Mouse (Mus musculus) c-Kit-positive CD71-negative TER-119-negative erythroid progenitor cells, embryonic 14.5 days (primary cell): ENCODE results near the gene Fam120b.

Experiments
- DNase-seq: peaks from one replicate; pipeline ENCODE4 v3.0.0-alpha.2; 2013; ENCODE audit warnings: low read depth

Gene Fam120b

DNA sequence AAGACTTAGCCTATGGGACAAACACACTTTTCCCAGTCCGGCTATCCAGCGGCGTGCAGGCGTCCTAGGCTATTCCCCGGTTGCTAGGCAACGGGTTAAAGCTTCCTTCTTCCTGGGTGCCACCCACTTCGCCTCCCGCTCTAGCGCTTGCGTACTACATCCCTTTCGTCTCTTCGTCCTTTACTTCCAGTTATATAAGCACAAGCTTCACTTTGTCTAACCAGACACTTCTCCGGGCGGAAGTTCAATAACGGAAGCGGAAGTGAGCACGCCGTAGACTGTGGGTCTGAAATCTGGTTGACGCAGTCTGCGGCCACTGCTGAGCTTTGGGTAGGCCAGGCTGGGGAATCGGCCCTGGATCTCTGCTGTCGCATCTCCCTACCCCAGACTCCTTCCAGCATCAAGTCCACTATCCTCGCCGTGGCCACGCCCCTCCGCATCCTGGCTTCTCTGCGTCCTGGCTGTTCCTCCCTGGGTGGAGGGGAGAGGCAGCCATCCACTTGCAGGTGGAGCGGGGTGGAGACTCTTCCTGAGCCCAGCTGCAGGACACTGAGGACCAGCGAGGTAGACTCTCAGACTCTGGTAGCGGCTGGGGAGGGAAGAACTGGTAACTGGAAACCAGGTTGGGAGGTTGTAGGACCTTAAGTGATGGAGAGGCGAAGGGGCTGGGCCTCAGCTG, at the start of gene Fam120b:
Fam120b (plus strand) TSS at position 206 of the 679 bp plus-strand sequence.
- peak; percentile 85 for DNase-seq

DNA sequence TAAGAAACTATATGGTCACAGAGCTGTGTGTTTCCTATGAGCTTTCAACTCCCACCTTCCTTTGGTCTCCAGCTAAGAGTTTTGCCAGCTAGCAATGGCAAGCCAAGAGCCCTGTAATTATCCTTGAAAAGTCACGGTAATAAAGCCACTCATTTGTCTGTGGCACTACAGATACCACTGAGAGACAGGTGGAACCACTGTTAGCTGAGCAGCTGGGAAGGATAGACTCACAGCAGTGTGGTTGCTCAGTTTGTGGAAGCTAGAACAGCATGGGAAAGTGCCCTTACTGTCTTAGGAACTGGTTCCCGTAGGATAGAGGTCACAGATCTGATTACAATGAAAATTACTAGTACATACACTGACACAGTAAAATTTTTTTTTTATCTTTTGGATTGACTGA, 45.9 kb upstream of the Fam120b start:
- DNase-seq, result no peak

GRCm38 (mm10) chr17:15352869-15353610, 43.0 kb upstream of the Fam120b start:
- DNase-seq, result no peak

- no peak for DNase-seq
Measured at GRCm38 (mm10) chr17:15354006-15354405, 42.0 kb upstream of the Fam120b start.

GRCm38 (mm10) chr17:15355072-15355471, 40.9 kb upstream of the Fam120b start:
- no peak for DNase-seq

DNA sequence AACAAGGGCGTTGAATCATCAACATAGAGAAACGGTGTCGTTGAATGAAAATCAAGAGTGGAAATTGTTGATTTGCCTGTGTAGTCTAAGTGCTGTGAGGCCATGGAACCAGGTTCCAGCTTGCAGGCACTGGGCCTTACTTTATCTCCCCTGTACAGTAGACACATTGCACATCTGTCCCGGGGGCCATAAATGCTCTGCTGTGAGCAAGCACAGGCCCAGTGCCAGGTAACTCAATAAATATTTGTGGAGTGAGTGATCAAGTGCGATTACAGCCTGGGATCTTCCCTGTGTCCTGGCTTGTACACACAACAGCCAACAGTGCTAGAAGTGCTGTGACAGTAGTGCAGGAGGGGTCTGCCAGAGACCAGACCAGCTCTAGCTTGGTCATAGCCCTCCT, 39.5 kb upstream of the Fam120b start:
- no peak for DNase-seq

- no peak for DNase-seq
Measured at GRCm38 (mm10) chr17:15357071-15357470, 38.9 kb upstream of the Fam120b start.

- DNase-seq, result no peak
Measured at GRCm38 (mm10) chr17:15363656-15364055, 32.3 kb upstream of the Fam120b start.

- no peak for DNase-seq
Measured at GRCm38 (mm10) chr17:15365650-15366049, 30.4 kb upstream of the Fam120b start.

GRCm38 (mm10) chr17:15370401-15370800, 25.6 kb upstream of the Fam120b start:
- no peak for DNase-seq

- no peak for DNase-seq
Measured at GRCm38 (mm10) chr17:15371967-15372835, 23.8 kb upstream of the Fam120b start.

GRCm38 (mm10) chr17:15372931-15373652, 22.9 kb upstream of the Fam120b start:
- no peak for DNase-seq

DNA sequence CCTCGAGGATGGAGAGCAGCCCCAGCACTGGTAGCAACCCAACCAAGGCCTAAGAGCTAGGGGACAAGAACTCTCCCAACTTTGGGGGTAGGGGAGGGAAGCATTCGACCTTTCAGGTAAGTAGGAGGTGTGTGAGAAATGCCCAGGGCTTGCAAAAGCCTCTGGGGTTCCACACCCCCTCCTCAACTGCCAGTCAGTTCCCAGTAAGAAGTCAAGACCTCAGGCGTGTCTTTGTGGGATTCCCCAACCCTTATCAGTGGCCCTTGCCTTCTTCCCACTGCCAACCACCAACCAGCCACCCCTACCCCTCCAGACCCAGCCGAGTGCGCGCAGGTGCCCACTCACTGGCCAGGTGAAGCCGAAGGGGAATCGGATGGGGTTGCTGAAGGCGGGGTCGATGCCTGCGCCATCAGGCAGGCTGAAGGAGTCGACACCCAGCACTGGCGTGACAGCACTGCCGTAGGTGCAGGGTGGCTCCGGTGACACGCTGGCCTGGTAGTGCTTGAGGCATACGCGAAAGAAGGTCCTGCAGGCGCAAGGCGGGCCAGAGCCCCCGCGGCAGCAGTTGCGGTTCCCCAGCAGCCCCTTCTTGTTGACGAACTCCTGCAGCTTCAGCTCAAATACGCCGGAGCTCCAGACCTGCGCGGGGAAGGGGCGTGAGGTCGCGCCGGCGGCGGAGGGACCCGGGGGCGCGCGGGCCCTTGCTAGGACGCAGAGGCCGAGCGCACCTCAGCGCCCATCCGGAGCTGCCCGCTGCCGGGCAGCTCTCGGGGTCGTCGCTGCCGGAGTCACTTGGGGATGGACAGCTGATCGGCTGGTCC, 21.5 kb upstream of the Fam120b start:
- DNase-seq, result no peak

DNA sequence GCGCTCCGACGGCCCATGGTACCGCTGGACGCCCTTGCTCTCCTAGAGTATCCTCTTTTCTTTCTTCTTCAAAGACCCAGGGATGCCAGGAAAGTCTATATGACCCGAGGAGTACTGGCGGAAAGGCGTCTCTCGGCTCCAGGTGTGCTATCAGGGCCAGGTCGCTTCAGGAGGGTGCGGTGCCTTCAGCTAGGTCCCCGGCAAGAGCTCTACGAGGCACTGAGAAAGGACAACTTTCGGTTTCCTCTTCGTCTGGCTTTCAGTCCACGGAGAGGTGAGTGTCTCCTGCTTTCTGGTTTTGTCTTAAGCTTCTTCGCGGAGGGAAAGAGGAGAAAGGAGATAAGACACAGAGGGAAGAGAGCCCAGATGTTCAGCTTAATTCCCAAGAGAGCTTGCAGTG, 20.8 kb upstream of the Fam120b start:
- DNase-seq, result no peak

DNA sequence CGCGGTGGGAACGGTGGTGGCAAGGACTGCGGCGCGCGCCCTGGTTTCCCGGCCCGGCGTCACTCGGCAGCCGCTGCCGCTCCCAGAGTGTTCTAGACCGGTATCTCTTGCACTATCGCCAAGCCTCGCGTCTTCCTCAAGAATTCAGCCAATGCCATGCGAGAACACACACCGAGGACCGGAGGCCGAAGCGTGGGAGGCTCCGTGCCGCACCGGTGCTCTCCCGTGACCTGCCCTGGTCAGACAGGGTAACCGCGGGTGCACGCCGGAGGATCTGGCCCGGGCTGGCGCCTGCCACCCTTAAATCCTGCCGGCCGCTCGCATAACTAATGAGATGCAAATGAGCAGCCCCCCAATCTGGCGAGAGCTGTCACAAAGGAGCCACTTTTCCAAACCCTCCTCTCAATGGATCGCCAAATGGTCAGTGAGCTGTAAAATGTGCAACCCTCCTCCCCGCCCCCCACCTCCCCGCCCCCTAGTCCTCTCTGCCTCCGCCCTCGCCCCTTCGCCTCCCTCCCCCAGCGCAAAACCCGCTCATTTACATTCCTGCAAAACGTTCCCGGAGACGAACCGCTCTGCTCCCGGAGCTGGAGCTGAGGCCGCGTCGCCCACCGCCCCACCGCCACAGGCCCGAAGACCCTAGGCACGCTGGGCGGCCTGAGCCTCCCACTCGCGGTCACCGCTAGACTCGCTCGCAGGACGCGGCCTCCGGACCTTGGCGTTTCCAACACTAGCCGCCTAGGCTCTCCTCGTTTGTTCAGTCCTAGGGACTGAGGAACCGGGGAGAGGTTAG, 20.1 kb upstream of the Fam120b start:
- DNase-seq, result no peak

DNA sequence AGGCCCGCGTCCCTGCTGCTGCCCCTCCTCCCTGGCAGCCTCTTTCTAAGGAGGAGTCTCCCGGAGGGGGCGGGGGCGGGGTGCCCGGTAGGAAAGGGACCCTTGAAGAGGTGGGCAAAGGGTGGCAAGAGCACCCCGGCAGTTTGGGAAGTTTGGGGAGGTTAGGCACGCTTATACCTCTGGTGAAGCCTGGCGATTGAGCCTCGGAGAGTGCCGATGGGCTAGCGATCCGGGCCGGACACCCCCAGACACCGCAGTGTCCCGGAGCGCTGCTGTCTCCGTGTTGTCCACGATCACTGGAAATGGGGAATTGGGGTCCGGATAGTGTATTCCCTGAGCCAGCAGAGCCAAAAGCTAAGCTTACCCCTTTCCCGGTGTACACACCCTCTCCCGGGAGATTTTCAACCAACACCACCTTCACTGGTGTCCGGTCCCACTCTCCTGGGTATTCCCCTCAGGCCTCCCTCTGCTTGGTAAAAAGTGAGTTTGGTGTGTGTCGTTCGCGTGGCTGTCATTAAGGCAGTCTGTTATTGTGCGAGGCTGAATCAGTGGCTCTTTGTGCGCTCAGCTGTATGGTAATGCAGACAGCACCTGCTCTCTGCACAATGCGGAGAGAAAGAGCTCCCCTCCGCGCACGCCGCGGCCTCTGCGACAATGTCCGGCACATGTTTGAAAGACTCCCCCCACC, 19.4 kb upstream of the Fam120b start, which contains the start of gene Dll1:
Dll1 (minus strand) TSS at position 379 of the 688 bp plus-strand sequence.
- DNase-seq, result no peak

- no peak for DNase-seq
Measured at GRCm38 (mm10) chr17:15377901-15378300, 18.1 kb upstream of the Fam120b start.

DNA sequence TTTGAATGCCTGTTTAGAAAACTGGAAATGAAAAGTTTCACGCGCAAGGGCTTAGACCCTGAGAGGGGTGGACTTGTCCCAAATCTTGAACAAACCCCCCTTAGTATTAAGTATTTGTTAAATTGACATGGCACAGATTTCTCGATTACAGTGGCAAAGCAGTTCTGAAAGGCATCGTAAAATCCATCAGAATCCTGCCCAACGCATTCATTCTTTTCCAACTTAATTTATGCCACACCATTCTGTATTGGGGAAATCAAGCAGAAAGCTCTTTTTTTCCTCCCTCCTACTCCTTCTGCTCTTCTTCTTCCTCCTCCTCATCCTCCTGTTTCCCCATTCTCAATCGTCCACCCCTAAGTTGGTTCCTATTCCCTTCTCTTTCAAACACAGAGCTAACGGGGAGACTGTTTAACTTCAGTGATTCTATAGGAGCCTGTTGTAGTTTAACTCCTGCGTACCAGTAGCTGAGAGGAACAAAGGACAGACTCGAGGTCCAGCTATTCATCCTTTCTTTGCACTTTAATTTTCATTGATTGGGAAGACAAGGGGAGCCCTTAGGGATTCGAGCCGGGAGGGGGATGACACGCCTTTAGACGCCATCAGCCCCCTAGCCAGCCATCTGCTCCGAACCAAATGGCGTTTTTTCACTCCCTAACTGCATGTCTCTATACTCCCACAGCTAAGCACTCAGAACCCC, 17.4 kb upstream of the Fam120b start:
- DNase-seq, result no peak
